Mouse (Mus musculus): ENCODE measurements around the gene Cyp2s1.
"Not testable (repeated sequence)": the region's sequence is repeated elsewhere in the genome, so short reads cannot be mapped to it uniquely, and the experiment has no call there.

DNA sequence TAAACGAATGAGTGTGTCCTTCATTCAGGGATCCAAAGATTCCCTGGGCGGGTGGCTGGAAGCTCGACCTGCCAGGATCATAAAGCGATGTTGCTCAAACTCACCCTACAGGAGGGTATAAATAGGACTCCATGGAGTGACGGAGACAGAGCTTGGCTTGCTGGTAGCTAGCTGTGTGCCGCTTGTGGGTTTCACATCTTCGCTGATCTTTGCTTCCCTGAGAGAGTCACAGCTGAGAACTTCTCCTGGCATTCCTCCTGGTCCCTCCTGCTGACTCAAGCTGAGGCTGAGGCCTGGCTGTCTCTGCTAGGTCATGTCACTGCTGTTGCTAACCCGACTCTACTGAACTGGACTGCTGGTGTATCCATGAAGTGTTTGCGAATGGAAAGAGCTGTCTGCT is 23.7 kb downstream of the Cyp2s1 start:
- TF ChIP-seq POLR2A (IDR thresholded peaks at IDR 0.05; ENCODE audit: borderline replicate concordance, control insufficient read depth, low read depth, low read length); CTCF (IDR thresholded peaks at IDR 0.05; ENCODE audit: control insufficient read depth, insufficient read depth, low read length): not testable (repeated sequence)

Data from bone marrow, adult 2 months (tissue).